Mouse (Mus musculus) frontal cortex, postnatal 14 days (tissue): Measurements from ENCODE around the gene Cgas.
A peak's percentile ranks its signal among the peaks of the same experiment; 100 is the strongest.
"Not testable (repeated sequence)": the region's sequence is repeated elsewhere in the genome, so short reads cannot be mapped to it uniquely, and the experiment has no call there.

Experiments
- DNase-seq, 2 experiments: peaks; one replicate each; pipeline ENCODE4 v3.0.0; 2022; ENCODE audit warnings: low spot score in 2 of 2

Cgas gene

DNA sequence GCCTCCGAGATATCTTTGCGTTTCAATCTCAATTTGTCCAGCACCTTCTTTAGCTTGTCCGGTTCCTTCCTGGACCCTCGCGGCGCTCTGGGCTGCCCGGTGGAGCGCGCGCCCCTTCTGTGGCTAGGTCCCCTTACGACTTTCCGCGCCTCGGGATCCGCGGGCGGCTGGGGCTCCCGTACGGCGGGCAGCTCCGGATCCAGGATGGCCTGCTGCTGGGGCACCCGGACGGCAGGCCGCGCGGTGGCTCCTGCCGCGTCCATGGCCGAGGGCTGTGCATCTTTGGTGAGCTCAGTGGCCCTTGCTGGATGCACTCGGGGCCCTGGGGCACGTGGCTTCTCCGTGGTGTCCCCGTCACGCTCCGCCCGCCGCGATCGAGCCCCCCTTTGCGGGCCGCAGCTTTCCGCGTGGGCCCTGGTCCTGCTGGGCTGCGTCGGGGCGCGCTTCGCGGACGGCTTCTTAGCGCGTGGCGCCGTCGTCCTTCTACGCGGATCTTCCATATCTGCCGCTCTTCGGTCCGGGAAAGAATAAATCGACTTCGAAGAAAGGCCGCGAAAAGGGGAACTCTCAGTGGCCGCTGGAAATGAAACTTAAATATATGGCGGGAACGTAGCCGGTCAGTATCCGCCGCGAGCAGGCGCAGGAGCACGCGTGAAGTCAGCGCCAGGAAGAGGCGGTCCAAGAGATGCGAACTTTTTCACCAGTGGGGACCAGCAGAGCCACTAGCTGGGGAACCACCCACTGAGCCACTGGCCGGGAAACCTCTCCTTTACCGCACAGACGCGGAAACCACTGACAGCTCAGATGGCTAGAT lies at the start of gene Cgas:
Gene Cgas (minus strand): TSS at position 659 of the 814 bp plus-strand sequence.
- DNase-seq: peak in 1 of 2 experiments; percentile 21

GRCm38 (mm10) chr9:78492254-78492653 lies 49.2 kb upstream of the Cgas start:
- no peak for DNase-seq

DNA sequence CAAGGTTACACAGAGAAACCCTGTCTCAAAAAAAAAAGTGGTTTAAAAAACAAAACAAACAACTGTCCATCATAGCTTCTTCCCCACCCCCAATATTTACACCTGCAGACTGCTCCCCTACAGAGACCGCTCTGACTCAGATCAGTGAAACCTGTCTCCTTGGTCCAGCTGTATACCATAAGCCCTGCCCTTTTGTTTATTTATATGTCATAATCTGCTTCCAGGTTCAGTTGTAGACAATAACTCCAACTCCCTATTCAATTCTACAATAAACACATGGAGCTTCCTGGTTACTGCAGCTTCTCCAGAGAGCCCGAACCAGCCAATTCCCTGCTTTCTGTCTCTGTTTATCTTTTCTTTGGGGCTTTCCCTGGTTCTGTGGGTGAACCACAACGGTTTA lies 48.1 kb upstream of the Cgas start:
- no peak for DNase-seq

GRCm38 (mm10) chr9:78488890-78489420 lies 45.9 kb upstream of the Cgas start, which contains the start of gene Eef1a1:
TSS of gene Eef1a1 (minus strand) at chr9:78489151.
- DNase-seq: no peak

DNA sequence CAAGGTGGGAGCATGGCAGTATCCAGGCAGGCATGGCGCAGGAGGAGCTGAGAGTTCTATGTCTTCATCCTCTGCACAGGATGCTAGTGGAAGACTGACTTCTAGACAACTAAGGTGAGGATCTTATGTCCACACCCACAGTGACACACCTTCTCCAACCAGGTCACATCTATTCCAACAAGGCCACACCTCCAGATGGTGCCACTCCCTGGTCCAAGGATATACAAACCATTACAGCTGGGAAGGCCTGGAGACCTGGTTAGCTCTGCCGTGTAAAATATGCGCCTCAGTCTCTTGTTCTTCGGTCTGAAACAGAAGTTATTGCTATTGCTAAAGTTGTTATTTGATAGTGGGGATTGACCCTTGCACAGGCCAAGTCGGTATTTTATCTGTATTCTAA lies 45.0 kb upstream of the Cgas start:
- DNase-seq: not testable (repeated sequence)

DNA sequence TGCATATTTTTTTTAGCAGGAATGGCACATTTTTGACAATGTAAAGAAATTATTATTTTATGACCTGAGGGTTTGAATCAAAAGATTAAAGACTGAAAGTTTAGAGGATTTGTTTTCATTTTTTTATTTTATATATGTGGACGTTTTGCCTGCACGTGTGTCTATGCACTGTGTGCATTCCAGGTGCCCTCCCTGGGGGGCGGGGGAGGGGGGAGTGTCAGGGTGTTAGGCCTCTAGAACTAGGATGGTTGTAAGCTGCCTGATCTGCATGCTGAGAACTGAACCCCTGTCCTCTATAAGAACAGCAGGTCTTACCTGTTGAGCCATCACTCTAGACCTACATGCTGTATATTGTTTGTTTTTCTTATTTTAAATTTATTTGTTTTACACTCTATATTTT lies 41.6 kb upstream of the Cgas start:
- DNase-seq: no peak

DNA sequence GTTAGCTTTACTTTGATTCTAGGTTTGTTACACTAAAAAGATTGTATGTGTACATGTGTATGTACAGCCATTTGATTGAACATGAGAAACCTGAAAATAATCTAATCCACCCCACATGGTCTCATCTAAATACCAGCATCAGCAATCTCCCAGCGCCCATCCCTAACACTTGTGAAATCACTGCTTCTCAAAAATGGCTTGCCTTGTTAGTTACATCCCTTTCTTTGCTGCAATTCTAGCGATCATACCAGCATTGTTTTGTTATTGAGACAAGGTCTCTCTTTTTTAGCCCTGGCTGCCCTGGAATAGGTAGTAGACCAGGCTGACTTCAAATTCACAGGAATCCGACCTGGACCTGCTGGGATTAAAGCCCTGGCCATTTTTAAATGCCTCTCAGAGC lies 39.3 kb upstream of the Cgas start:
- DNase-seq: no peak

GRCm38 (mm10) chr9:78481423-78482331 lies 38.6 kb upstream of the Cgas start:
- DNase-seq: peak; percentile 94

- peak; percentile 58 to 62 for DNase-seq
These were observed 37.8 kb upstream of the Cgas start for GRCm38 (mm10) chr9:78480706-78481358.

- not testable (repeated sequence) for DNase-seq
These were observed 37.2 kb upstream of the Cgas start for GRCm38 (mm10) chr9:78480227-78480626.

GRCm38 (mm10) chr9:78479308-78479707 lies 36.3 kb upstream of the Cgas start:
- not testable (repeated sequence) for DNase-seq

GRCm38 (mm10) chr9:78478009-78478605 lies 35.1 kb upstream of the Cgas start:
- not testable (repeated sequence) for DNase-seq

- no peak for DNase-seq
These were observed 34.0 kb upstream of the Cgas start for GRCm38 (mm10) chr9:78477021-78477551.

GRCm38 (mm10) chr9:78476531-78477020 lies 33.5 kb upstream of the Cgas start:
- DNase-seq: no peak

- DNase-seq: no peak
These were observed 32.8 kb upstream of the Cgas start for GRCm38 (mm10) chr9:78475873-78476272.

DNA sequence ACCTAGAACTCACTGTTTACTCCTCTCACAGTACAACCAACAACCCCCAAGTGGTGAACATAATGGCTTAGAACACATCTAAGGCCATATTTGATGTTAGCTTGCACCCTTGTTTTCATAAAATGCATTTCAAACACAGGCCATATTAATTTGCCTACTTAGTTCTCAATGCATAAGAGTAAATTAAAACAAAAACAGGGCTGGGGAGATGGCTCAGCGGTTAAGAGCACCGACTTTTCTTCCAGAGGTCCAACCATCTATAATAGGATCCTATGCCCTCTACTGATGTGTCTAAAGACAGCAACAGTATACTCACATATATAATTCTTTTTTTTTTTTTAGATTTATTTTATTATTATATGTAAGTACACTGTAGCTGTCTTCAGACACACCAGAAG lies 32.3 kb upstream of the Cgas start:
- DNase-seq: no peak

DNA sequence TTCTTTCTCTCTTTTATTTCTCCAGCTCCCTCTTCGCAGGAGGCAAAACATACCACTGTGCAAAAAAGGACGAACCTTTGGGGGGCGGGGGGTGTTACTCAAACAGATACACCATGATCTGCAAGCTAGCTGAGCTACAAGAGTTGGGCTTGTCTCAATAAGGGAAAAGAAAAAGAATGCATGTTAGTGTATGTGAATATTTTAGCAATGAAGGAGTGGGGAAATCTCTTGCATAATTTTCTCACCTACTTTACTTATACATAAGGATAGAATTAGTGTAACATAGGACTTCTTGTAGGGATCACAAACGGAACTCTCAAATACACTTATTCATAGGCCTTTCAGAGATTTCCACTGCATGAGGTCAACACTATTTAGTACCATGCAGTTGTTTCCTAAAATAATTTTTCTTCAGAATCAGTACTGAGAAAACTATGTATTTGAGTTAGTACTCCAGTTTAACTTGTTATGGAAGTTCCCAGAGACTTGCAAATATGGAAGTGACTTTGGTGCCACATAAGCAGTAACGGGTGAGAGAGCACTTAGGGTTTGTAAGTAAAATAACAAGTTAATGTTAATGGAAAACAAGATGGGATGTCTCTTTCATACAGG lies 31.8 kb upstream of the Cgas start:
- DNase-seq: no peak

DNA sequence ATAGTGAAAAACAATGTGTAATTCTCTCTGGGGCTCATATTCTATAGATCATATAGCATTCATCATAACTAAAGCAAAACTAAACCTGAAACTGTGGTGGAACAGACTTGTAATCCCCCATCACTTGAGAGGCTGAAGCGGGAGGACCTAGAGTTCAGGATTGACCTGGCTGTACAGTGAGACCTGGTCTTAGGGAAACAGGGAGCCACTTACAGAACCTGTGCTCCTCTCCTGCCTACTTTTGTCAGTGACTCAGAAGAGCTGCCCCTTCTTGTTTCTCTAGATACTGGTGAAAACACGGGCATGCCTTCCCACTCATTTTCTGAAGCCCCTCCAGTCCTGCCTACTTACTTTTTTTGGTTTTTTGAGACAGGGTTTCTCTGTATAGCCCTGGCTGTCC lies 31.2 kb upstream of the Cgas start:
- no peak for DNase-seq

DNA sequence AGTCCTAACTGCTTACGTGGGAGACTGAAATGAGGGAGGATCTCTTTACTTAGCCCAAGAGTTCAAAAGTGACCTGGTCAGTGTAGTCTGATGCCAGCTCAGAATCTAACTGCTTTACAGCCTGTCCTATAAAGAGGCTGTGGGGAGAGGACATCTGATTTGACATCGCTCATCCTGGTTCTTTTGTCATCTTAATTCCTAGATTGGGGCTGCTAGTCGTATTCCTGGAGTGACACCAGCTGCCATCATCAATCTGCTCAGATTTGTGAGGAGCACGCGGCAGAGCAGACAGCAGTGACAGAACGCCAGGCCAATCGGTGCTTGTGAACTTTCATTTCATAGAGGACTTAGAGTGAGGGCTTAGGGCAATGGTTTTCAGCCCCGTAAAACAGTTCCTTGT lies 30.6 kb upstream of the Cgas start:
- no peak for DNase-seq

DNA sequence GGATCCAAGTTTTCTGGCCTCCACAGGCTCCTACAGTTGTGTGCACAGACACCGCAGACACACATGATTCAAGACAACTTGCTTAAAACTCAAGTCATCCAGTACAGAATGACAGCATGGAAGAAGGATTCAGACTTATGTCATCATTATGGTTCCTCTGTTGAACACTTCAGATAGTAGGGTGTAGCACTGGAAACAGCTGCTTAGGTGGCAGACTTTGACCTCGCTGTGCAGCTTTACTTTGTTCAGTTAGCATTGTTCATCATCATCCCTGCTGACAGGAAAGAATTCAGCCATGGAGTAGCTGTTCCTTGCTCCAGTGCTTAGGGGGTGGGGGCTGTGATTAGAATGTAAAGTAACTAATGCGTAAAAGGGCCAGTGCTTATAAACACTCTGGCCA lies 22.7 kb upstream of the Cgas start:
- no peak for DNase-seq

- no peak for DNase-seq
These were observed 20.3 kb upstream of the Cgas start for GRCm38 (mm10) chr9:78463337-78463736.
